Mouse (Mus musculus) embryonic facial prominence, embryonic 14.5 days (tissue): ENCODE results near the gene Mr1. TPM values are rescaled to one million over a fixed set of nuclear protein-coding genes. Genes with fewer than 3 reads are reported as not detected.

Source experiments
- ATAC-seq: fragments of 200-750 bp; cut with Nextera tagmentation; 2 replicates; pipeline ENCODE4 v1.8.0; 2017; ENCODE audit warnings: low read depth, moderate number of reproducible peaks, moderate TSS enrichment
- DNase-seq: peaks from one replicate; pipeline ENCODE4 v3.0.0-alpha.2; 2015; ENCODE audit warnings: low spot score
- H3K27ac ChIP-seq: fragments of 300-500 bp; sonication (generic); replicated peaks from 2 replicates; pipeline ENCODE4 v1.5.1; 2014; ENCODE audit warnings: low read depth, mild to moderate bottlenecking, low read length, moderate library complexity
- H3K27me3 ChIP-seq: fragments of 300-500 bp; sonication (generic); replicated peaks from 2 replicates; pipeline ENCODE4 v1.6.1; 2014; ENCODE audit warnings: low read length; ENCODE audit not compliant: control insufficient read depth, insufficient read depth
- H3K36me3 ChIP-seq: fragments of 300-500 bp; sonication (generic); 2 replicates; pipeline ENCODE4 v1.6.1; 2014; ENCODE audit warnings: low read length, mixed read lengths; ENCODE audit not compliant: control insufficient read depth, insufficient read depth
- H3K4me1 ChIP-seq: fragments of 300-500 bp; sonication (generic); 2 replicates; pipeline ENCODE4 v1.6.1; 2014; ENCODE audit warnings: antibody characterized with exemption, low read length; ENCODE audit not compliant: control insufficient read depth, insufficient read depth
- H3K4me2 ChIP-seq: fragments of 300-500 bp; sonication (generic); 2 replicates; pipeline ENCODE4 v1.6.1; 2014; ENCODE audit warnings: low read depth, mild to moderate bottlenecking, low read length, moderate library complexity, mixed read lengths
- H3K4me3 ChIP-seq: fragments of 300-500 bp; sonication (generic); 2 replicates; pipeline ENCODE4 v1.5.1; 2014; ENCODE audit warnings: low read depth, mild to moderate bottlenecking, low read length
- H3K9ac ChIP-seq: fragments of 300-500 bp; sonication (generic); 2 replicates; pipeline ENCODE4 v1.6.1; 2014; ENCODE audit warnings: low read depth, mild to moderate bottlenecking, low read length, moderate library complexity, mixed read lengths
- H3K9me3 ChIP-seq: fragments of 300-500 bp; sonication (generic); 2 replicates; pipeline ENCODE4 v1.6.1; 2016; ENCODE audit warnings: low read length; ENCODE audit not compliant: control insufficient read depth
- WGBS: fragments of 180-500 bp; shearing (Covaris S2); extraction: QIAGEN DNeasy Blood & Tissue Kit; methylation state at CpG from one replicate; pipeline ENCODE4 v1.1.7; 2014; 5-methylcytosine and 5-hydroxymethylcytosine counted together
- polyA plus RNA-seq: library from polyadenylated mRNA; unstranded; fragments of >200 nt; fragmentation: Nextera tagmentation; extraction: Ambion mirVana; gene quantifications from 2 replicates; pipeline ENCODE4 v1.2.1, GENCODE M21; 2014

Mr1 gene
- polyA plus RNA-seq, 1 experiment from 2014 or later: 6.8 TPM

DNA sequence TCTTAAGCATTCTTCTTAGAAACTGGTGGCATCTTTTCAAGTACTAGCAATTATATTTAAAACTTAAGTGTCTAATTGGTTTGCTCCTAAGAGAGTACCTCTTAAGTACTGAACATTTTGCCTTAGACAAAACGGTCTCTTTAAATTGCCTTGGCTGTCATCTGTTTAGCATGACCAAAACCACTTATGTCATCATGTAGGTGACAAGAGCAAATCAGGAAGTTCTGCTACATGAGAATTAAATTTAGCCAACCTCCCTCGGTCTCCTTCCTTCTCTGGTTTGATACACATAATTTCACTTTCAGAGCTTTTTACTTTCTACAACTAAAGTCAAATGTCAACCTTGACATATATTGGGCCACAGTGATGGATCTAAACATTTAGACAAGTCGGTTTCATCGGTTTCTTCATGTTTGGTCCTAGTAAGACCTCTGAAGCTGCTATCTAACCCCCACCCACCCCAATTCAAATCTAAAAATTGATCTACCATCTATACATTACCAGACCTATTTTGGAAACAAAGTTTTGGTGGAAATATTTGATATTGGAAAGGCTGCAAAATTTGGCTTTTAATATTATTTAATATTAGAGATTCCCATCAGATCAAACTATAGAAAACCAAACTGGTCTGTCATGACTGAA lies 49.9 kb downstream of the Mr1 start:
- ATAC-seq (no peak), DNase-seq (no peak)
- H3K27me3 ChIP-seq: no peaks in the 10 kb centered on the region
- no peaks in the 10 kb centered on the region for H3K9me3 ChIP-seq
- no peaks in the 10 kb centered on the region for H3K36me3 ChIP-seq
- H3K4me3 ChIP-seq: peak overlapping the region; percentile 99
- H3K27ac ChIP-seq: no peak overlapping the region
- peak overlapping the region; percentile 79 for H3K4me2 ChIP-seq
- peaks cover 41% of the 10 kb centered on the region for H3K4me1 ChIP-seq
- 70% methylated on average over 4 of the region's 4 CpGs for WGBS
- H3K9ac ChIP-seq: peak overlapping the region; percentile 97; the same call in 1 of the 2 replicates

DNA sequence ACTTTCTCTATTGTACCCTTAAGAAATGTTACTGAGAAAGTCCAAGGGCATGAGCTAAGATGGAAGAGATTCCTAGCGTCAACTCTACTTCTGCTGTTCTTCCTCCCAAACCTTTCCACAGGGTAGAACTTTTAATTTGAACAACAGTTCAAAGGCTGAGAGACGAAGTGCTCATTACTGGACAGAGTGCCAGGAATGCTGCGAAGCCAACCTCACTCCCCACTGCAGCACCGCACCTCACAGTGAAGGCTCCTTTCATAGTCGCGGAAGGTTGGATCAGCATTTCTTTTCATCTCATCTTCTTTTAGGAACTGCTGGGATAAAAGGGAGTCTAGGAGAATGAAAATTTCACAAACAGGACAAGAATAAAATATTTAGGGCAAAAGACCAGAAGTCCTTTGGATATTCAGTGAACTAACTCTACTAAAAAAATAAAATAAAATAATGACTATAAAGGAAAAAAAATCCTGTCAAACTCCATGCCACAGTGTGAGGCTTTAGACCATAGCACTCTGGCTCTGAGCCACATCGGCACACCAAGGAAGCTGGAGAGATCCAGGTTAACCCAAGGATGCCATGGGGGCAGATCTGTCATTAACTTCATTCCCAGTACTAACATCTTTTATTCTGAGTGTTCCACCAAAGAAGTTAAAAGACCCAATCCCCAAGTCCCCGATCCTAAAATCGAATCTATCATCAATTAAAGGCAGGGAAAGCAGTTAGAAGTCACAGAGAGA lies 52.5 kb downstream of the Mr1 start:
- peaks cover 62% of the 10 kb centered on the region for H3K4me1 ChIP-seq
- no peak overlapping the region for H3K4me2 ChIP-seq
- 49% methylated on average over 9 of the region's 9 CpGs for WGBS
- ATAC-seq (no peak), DNase-seq (no peak)
- H3K27me3 ChIP-seq: no peaks in the 10 kb centered on the region
- H3K4me3 ChIP-seq: no peak overlapping the region
- no peaks in the 10 kb centered on the region for H3K36me3 ChIP-seq
- no peaks in the 10 kb centered on the region for H3K9me3 ChIP-seq
- no peak overlapping the region for H3K9ac ChIP-seq
- H3K27ac ChIP-seq: peak overlapping the region; percentile 79

DNA sequence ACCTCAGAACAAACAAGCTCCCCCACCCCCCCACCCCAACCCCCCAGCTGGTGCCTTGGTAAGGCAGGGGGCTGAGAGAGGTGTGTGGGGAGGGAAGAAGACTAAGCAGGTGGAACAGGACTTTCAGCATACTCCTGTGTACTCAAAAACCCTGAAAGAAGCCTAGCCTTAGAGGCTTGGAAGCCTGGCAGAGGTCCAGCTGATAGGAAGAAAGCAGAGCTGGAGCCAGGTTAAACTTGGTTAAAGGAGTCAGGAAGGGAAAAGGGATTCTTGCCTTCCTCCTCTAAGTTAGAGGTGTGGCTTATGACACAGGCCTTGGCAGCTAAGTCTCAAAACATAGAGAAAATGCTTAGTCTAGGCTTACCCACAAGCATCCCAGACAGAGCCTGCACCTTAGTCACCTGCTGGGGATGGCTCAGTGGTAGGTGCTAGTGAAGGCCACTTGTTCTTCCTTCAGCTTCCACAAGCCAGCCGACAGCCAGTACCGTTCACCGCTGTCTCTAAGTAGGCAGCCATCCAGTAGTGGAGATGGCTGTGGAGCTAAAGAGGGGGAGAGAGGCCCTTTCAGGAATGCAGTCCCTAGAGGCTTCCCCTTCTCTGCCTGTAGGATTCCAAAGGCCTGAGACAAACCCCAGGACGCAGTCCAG lies 53.3 kb downstream of the Mr1 start:
- H3K27me3 ChIP-seq: no peaks in the 10 kb centered on the region
- 25% methylated on average over 4 of the region's 4 CpGs for WGBS
- no peaks in the 10 kb centered on the region for H3K9me3 ChIP-seq
- no peak overlapping the region for H3K4me2 ChIP-seq
- H3K4me1 ChIP-seq: peaks cover 63% of the 10 kb centered on the region
- DNase-seq (peak; percentile 89), ATAC-seq (peak; percentile 56)
- H3K27ac ChIP-seq: peak overlapping the region; percentile 79
- H3K36me3 ChIP-seq: no peaks in the 10 kb centered on the region
- no peak overlapping the region for H3K9ac ChIP-seq
- no peak overlapping the region for H3K4me3 ChIP-seq

DNA sequence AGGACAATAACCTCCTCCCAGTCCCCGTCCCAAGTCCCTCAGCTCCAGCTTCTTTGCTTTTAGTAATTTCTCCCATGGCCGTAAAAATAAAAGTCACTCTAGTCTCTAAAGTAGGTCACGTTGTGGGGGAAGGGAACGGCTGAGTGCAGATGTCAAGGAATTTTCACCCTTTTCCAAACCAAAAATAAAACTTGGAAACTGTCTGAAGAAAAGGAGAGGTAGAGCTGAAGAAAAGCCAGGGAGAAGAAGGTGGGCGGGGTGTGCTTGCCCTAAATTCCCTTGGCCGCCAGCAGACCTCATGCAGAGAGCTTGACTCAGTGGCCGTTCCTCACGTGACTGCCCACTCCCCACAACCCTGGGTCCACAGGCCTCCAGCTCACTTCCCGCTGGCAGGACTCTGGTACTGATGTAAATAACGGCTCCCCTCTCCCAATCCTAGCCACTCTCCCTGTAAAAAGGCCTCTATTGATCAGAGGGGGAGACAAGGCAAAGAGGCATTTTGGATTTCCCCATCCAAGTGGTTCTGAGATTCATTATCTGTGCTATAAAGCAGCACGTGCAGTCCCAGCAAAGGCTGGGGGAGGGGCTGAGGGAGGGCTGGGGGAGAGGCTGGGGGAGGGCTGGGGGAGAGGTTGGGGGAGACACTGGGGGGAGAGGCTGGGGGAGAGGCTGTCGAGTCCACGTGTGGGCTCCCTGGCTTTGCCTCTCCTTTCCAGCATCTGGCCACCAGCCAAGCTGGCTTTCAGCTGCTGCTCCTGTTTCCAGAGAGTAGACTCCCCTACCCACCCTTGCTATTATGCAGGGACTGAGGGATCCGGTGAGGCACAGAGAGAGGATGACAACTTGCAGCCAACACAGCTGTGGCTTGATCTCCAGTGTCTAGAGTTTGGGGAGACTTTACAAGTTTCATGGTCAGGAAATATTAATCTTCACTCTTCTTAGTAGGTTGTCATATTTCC lies 54.5 kb downstream of the Mr1 start:
- Histone ChIP-seq H3K27me3 (no peaks in the 10 kb centered on the region), H3K4me3 (no peak overlapping the region), H3K9me3 (no peaks in the 10 kb centered on the region), H3K4me2 (peak overlapping the region; percentile 26), H3K27ac (peak overlapping the region; percentile 79), H3K36me3 (no peaks in the 10 kb centered on the region), H3K4me1 (peaks cover 58% of the 10 kb centered on the region), H3K9ac (no peak overlapping the region)
- 18% methylated on average over 14 of the region's 14 CpGs for WGBS
- peak; percentile 77 for ATAC-seq
- DNase-seq: peak; percentile 95

DNA sequence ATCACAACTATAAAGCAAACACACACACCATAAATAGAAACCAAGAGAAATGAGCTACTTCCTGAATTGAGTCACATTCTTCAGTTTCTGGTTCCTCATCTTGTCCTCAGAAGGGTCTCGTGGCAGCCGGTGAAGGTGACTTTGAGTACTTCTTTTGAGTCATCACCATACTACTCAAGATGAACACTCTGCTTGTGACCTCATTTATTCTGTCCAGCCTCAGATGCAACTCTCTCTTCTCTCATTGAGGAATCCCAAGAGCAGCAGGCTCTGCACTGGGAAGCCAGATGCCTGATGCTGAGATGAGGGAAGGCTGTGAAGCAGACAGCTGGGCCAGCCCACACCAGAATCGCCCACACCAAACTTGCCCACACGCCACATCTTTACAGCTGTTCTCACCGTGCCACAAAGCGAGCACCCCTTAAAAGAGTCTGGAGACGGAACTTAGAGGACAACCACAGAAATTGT lies 55.2 kb downstream of the Mr1 start:
- ATAC-seq: no peak
- H3K27ac ChIP-seq: peak overlapping the region; percentile 79
- peaks cover 58% of the 10 kb centered on the region for H3K4me1 ChIP-seq
- H3K36me3 ChIP-seq: no peaks in the 10 kb centered on the region
- 50% methylated on average over 7 of the region's 7 CpGs for WGBS
- peak; percentile 21 for DNase-seq
- H3K9me3 ChIP-seq: no peaks in the 10 kb centered on the region
- no peak overlapping the region for H3K9ac ChIP-seq
- no peak overlapping the region; the same call in 1 of the 2 replicates for H3K4me2 ChIP-seq
- no peak overlapping the region for H3K4me3 ChIP-seq
- no peaks in the 10 kb centered on the region for H3K27me3 ChIP-seq

DNA sequence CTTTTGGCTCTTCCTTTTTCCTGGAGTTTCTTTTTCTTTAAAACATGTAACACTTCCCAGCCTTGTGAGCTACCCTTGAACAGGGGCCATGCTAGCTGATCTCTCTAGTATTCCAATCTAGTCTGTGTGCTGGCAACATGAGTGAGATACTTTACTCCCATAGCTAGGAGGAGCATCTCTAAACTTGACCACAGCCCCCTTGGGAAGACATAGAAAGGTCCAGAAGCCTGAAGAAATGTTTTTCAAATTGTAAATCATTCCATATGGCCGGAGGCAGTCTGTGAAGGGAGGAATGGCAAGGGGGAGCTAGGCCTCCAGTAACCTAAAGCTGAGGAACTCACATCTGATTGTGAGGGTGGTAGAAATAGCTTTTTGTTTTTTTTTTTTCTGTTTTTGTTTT lies 55.9 kb downstream of the Mr1 start:
- H3K27ac ChIP-seq: peak overlapping the region; percentile 79; the same call in 1 of the 2 replicates
- no peak for ATAC-seq
- WGBS: 57% methylated on average over 1 of the region's 1 CpGs

DNA sequence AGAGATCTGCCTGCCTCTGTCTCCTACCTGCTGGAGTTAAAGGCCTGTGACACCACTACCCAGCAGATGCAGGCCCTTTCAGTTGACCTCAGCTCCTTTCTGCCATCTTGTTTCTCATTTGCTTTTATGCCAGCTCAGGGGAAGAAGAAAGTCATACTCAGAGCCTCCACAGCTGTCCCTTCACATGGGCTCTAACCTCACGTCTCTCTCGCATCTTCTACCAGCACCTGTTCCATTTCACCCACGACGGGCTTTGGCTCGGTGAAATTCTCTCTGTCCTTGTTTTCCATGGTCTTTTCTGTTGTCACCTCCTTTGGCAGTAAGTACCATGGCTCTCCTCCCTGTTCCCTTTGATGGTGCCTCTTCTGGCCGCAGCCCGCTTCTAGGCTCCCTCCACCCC lies 56.3 kb downstream of the Mr1 start:
- no peaks in the 10 kb centered on the region for H3K36me3 ChIP-seq
- no peak overlapping the region for H3K4me2 ChIP-seq
- ATAC-seq: no peak
- no peak for DNase-seq
- no peaks in the 10 kb centered on the region for H3K27me3 ChIP-seq
- H3K27ac ChIP-seq: peak overlapping the region; percentile 60; the same call in 1 of the 2 replicates
- H3K4me1 ChIP-seq: peaks cover 60% of the 10 kb centered on the region
- H3K9ac ChIP-seq: no peak overlapping the region
- H3K4me3 ChIP-seq: no peak overlapping the region
- H3K9me3 ChIP-seq: no peaks in the 10 kb centered on the region
- 78% methylated on average over 7 of the region's 7 CpGs for whole genome bisulfite sequencing

More for the DNA sequence above, 55.9 kb downstream of the Mr1 start:
- no peaks in the 10 kb centered on the region for H3K9me3 ChIP-seq
- no peak overlapping the region for H3K9ac ChIP-seq
- no peaks in the 10 kb centered on the region for H3K36me3 ChIP-seq
- DNase-seq: peak; percentile 68
- H3K4me3 ChIP-seq: no peak overlapping the region
- peaks cover 60% of the 10 kb centered on the region for H3K4me1 ChIP-seq
- H3K27me3 ChIP-seq: no peaks in the 10 kb centered on the region
- no peak overlapping the region for H3K4me2 ChIP-seq
